Mouse (Mus musculus): ENCODE results near the gene Slc2a1. TPM values are rescaled to one million over a fixed set of nuclear protein-coding genes. Genes with fewer than 3 reads are reported as not detected.

Gene Slc2a1
- total and polyA plus RNA-seq, 3 experiments: 33.4 to 64.9 (median 46.2) TPM

DNA sequence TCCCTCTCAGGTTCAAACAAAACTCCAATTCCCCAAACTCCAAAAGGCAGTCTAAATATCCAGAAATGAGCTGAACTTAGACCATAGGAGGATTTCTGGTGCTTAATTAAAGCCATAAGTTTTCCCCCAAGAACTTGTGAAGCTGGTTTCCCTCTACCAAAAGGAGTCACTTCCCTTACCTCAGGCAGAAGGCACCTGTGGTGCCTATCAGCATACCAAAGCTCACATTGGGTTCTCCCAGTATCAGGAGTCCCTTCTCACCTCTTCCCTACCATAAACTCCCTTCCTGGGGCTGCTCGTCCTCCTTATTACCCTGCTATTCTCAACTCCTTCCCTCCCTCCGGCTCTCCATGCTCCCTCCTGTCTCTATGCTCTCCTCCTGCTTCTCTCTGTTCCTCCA, 20.1 kb upstream of the Slc2a1 start:
- H3K4me2 ChIP-seq (ENCODE audit: insufficient read depth, low read depth, poor library complexity, severe bottlenecking): no peak overlapping the region
- no peak overlapping the region for H3K9ac ChIP-seq (ENCODE audit: insufficient read depth, low read depth)
- TF ChIP-seq MAZ (IDR thresholded peaks at IDR 0.05; ENCODE audit: low read depth, low read length): no peak
- no peak for TF ChIP-seq UBTF (IDR thresholded peaks at IDR 0.05; ENCODE audit: low read depth, low read length)
- no peak for TF ChIP-seq ZKSCAN1 (IDR thresholded peaks at IDR 0.05; ENCODE audit: borderline replicate concordance, low read depth, low read length)
- no peaks in the 10 kb centered on the region for H3K79me2 ChIP-seq (replicated peaks; ENCODE audit: control insufficient read depth, extremely low read depth, insufficient read depth, poor library complexity, severe bottlenecking)
- in situ Hi-C loops (cut with MboI; ENCODE audit: low pct_ligation_motif_present, low pct_unique_long_range_greater_than_20kb, low sequenced_read_pairs) (no loop called here), dilution Hi-C loops (cut with MboI; ENCODE audit: extremely low pct_ligation_motif_present, extremely low pct_unique_long_range_greater_than_20kb, low sequenced_read_pairs) (no loop called here)
- no peak overlapping the region for H3K27ac ChIP-seq (ENCODE audit: insufficient read depth, low read depth)
- no peaks in the 10 kb centered on the region for H3K9me3 ChIP-seq (replicated peaks; ENCODE audit: low read length)
- peaks cover 0 to 1% of the 10 kb centered on the region in 2 experiments; a peak in 1 of 4 replicates for H3K4me1 ChIP-seq (ENCODE audit: control insufficient read depth in 1 of 2, insufficient read depth in 2 of 2)
- H3K27me3 ChIP-seq (replicated peaks): peaks cover 2% of the 10 kb centered on the region
- H3K36me3 ChIP-seq (replicated peaks in 1 of 2; ENCODE audit: control insufficient read depth in 1 of 2, insufficient read depth in 1 of 2, low read length in 1 of 2): no peaks in the 10 kb centered on the region
- no peak for DNase-seq (ENCODE audit: extremely low read depth)
- no peak overlapping the region for H3K4me3 ChIP-seq (replicated peaks in 1 of 3; ENCODE audit: low read depth in 2 of 3, low read length in 2 of 3, poor library complexity in 1 of 3)

- Histone ChIP-seq H3K36me3 (replicated peaks in 1 of 2; ENCODE audit: control insufficient read depth in 1 of 2, insufficient read depth in 1 of 2, low read length in 1 of 2) (no peaks in the 10 kb centered on the region), H3K27me3 (replicated peaks) (peaks cover 2% of the 10 kb centered on the region), H3K79me2 (replicated peaks; ENCODE audit: control insufficient read depth, extremely low read depth, insufficient read depth, poor library complexity, severe bottlenecking) (no peaks in the 10 kb centered on the region), H3K4me2 (ENCODE audit: insufficient read depth, low read depth, poor library complexity, severe bottlenecking) (no peak overlapping the region), H3K9ac (ENCODE audit: insufficient read depth, low read depth) (no peak overlapping the region), H3K9me3 (replicated peaks; ENCODE audit: low read length) (no peaks in the 10 kb centered on the region), H3K4me3 (replicated peaks in 1 of 3; ENCODE audit: low read depth in 2 of 3, low read length in 2 of 3, poor library complexity in 1 of 3) (no peak overlapping the region), H3K27ac (ENCODE audit: insufficient read depth, low read depth) (no peak overlapping the region), H3K4me1 (ENCODE audit: control insufficient read depth in 1 of 2, insufficient read depth in 2 of 2) (peaks cover 2 to 10% of the 10 kb centered on the region in 2 experiments; a peak in 3 of 4 replicates)
- DNase-seq (ENCODE audit: extremely low read depth): no peak
- dilution Hi-C loops (cut with MboI; ENCODE audit: extremely low pct_ligation_motif_present, extremely low pct_unique_long_range_greater_than_20kb, low sequenced_read_pairs) (no loop called here), in situ Hi-C loops (cut with MboI; ENCODE audit: low pct_ligation_motif_present, low pct_unique_long_range_greater_than_20kb, low sequenced_read_pairs) (no loop called here)
- TF ChIP-seq POLR2AphosphoS2 (IDR thresholded peaks at IDR 0.05; ENCODE audit: low read depth, low read length) (no peak), TCF12 (IDR thresholded peaks at IDR 0.05; ENCODE audit: low read depth, low read length) (no peak), ZC3H11A (IDR thresholded peaks at IDR 0.05; ENCODE audit: low read depth, low read length) (no peak), MAZ (IDR thresholded peaks at IDR 0.05; ENCODE audit: low read depth, low read length) (no peak), E2F4 (IDR thresholded peaks at IDR 0.05; ENCODE audit: insufficient replicate concordance, low read depth, low read length) (no peak), BHLHE40 (IDR thresholded peaks at IDR 0.05; ENCODE audit: low read depth, low read length) (no peak), GABPA (IDR thresholded peaks at IDR 0.05; ENCODE audit: insufficient replicate concordance, low read depth, low read length) (no peak), RCOR1 (conservative IDR thresholded peaks at IDR 0.05; ENCODE audit: low read depth, low read length) (no peak), ELF1 (IDR thresholded peaks at IDR 0.05; ENCODE audit: low read depth, low read length) (no peak)
Measured at GRCm38 (mm10) chr4:119093890-119094289, 14.6 kb upstream of the Slc2a1 start.

DNA sequence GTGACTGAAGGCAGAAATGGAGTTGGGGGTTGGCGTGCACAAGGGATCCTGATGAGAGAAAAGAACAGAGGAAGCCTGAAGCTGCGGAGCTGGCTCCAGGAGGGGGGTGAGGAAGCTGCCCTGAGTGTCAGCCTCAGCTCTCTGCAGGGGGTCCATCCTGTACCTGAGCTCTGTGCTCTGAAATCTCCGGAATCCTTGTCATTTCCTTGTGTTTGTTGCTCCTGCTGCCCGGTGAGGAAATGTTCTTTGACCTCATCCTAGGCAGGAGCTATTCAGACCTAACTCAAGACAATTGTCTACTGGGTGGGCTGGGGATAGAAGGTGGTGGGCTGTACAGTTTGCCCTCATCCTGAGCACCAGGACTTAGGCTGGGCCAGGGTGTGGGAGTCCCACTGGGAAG, 13.5 kb upstream of the Slc2a1 start:
- Histone ChIP-seq H3K9me3 (replicated peaks; ENCODE audit: low read length) (no peaks in the 10 kb centered on the region), H3K36me3 (replicated peaks in 1 of 2; ENCODE audit: control insufficient read depth in 1 of 2, insufficient read depth in 1 of 2, low read length in 1 of 2) (no peaks in the 10 kb centered on the region), H3K4me2 (ENCODE audit: insufficient read depth, low read depth, poor library complexity, severe bottlenecking) (no peak overlapping the region), H3K9ac (ENCODE audit: insufficient read depth, low read depth) (no peak overlapping the region), H3K27ac (ENCODE audit: insufficient read depth, low read depth) (no peak overlapping the region), H3K27me3 (replicated peaks) (no peaks in the 10 kb centered on the region), H3K79me2 (replicated peaks; ENCODE audit: control insufficient read depth, extremely low read depth, insufficient read depth, poor library complexity, severe bottlenecking) (no peaks in the 10 kb centered on the region), H3K4me1 (ENCODE audit: control insufficient read depth in 1 of 2, insufficient read depth in 2 of 2) (peaks cover 2 to 13% of the 10 kb centered on the region in 2 experiments; a peak in 3 of 4 replicates), H3K4me3 (replicated peaks in 1 of 3; ENCODE audit: low read depth in 2 of 3, low read length in 2 of 3, poor library complexity in 1 of 3) (no peak overlapping the region)
- dilution Hi-C loops (cut with MboI; ENCODE audit: extremely low pct_ligation_motif_present, extremely low pct_unique_long_range_greater_than_20kb, low sequenced_read_pairs) (no loop called here), in situ Hi-C loops (cut with MboI; ENCODE audit: low pct_ligation_motif_present, low pct_unique_long_range_greater_than_20kb, low sequenced_read_pairs) (no loop called here)
- no peak for DNase-seq (ENCODE audit: extremely low read depth)
- no peak for TF ChIP-seq CHD2 (IDR thresholded peaks at IDR 0.05; ENCODE audit: low read length)
- TF ChIP-seq E2F4 (IDR thresholded peaks at IDR 0.05; ENCODE audit: insufficient replicate concordance, low read depth, low read length): no peak
- no peak for TF ChIP-seq SMC3 (IDR thresholded peaks at IDR 0.05; ENCODE audit: low read depth, low read length)
- no peak for TF ChIP-seq MEF2A (IDR thresholded peaks at IDR 0.05; ENCODE audit: borderline replicate concordance, low read depth, low read length)

Data from CH12.LX (cell line).